Mouse (Mus musculus) testis, adult 2 months (tissue): ENCODE results near the gene Gstt1. TPM values are rescaled to one million over a fixed set of nuclear protein-coding genes. Genes with fewer than 3 reads are reported as not detected.

ENCODE experiments used
- H3K27ac ChIP-seq: fragments of 200-500 bp; 2 replicates; pipeline ENCODE4 v1.5.1; 2012; ENCODE audit warnings: low read depth, low read length; ENCODE audit not compliant: control insufficient read depth, insufficient read depth
- H3K27me3 ChIP-seq: fragments of 200-500 bp; 2 replicates; pipeline ENCODE4 v1.6.1; 2012; ENCODE audit warnings: mild to moderate bottlenecking, low read length, moderate library complexity; ENCODE audit not compliant: control insufficient read depth, insufficient read depth
- H3K36me3 ChIP-seq: fragments of 200-500 bp; 2 replicates; pipeline ENCODE4 v1.6.1; 2012; ENCODE audit warnings: mild to moderate bottlenecking, low read length; ENCODE audit not compliant: control insufficient read depth, insufficient read depth
- H3K4me1 ChIP-seq: fragments of 200-500 bp; 2 replicates; pipeline ENCODE4 v1.6.1; 2012; ENCODE audit warnings: low read length; ENCODE audit not compliant: control insufficient read depth, insufficient read depth
- H3K4me3 ChIP-seq: fragments of 200-500 bp; 2 replicates; pipeline ENCODE4 v1.5.1; 2012; ENCODE audit warnings: low read depth, mild to moderate bottlenecking, low read length, moderate library complexity, mixed read lengths; ENCODE audit not compliant: control insufficient read depth
- CTCF ChIP-seq: fragments of 200-500 bp; IDR thresholded peaks from 2 replicates; pipeline ENCODE4 v1.5.1; 2012; ENCODE audit warnings: low read depth, mild to moderate bottlenecking, inconsistent platforms, low read length, moderate library complexity; ENCODE audit not compliant: control insufficient read depth, insufficient read depth, insufficient replicate concordance
- POLR2A ChIP-seq: fragments of 200-500 bp; IDR thresholded peaks from 2 replicates; pipeline ENCODE4 v1.6.1; 2012; ENCODE audit warnings: low read depth, mild to moderate bottlenecking, inconsistent platforms, low read length, moderate library complexity; ENCODE audit not compliant: control insufficient read depth
- polyA plus RNA-seq: library from polyadenylated mRNA; depleted of rRNA; stranded (reverse); fragments of >200 nt; gene quantifications from 2 replicates; pipeline ENCODE4 v1.2.3, GENCODE M21; 2012

The Gstt1 gene
- polyA plus RNA-seq, 1 experiment = 8.9 TPM

DNA sequence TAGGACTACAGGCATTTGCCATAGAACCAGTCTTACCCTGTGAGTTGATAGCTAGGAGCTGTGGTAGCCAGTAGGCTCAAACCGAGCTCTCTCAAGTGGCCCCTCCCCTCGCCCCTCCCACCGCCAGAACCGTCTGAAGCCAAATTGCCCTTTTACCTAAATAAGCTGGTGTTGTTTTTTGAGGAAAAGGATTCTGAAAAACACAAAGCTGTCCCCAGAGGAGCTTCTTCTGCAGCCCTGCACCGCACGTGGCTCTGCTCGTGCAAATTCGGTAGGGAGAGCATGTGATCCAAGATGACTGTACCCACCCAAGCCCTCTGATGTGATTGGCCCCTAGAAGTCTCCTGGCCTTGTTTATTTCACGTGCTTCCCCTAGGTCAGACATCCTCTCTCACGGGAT, 36.9 kb upstream of the Gstt1 start:
- peak; percentile 23; the same call in 1 of the 2 replicates for TF ChIP-seq POLR2A
- TF ChIP-seq CTCF = no peak
- peaks cover 26% of the 10 kb centered on the region for H3K4me1 ChIP-seq
- no peaks in the 10 kb centered on the region for H3K36me3 ChIP-seq
- peak overlapping the region; percentile 86 for H3K4me3 ChIP-seq
- no peaks in the 10 kb centered on the region for H3K27me3 ChIP-seq
- peak overlapping the region; percentile 87 for H3K27ac ChIP-seq

DNA sequence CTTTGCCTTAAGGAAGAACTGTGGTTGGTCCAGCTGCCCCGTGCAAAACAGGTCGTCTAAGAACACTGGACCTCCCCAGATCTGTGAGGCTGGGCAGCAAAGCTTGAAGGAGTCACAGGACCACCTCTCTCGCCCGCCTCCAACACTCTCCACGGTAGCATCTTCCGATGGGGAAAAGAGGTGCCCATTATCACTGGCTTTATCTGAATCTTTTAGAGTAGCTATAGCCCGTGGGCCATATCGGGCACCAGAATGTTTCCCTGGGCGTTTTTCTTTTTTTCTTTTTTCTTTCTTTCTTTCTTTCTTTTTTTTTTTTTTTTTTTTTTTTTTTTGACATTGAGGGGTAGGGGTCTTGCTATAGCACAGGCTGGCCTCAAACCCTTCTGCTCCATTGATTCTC, 36.3 kb upstream of the Gstt1 start:
- H3K27ac ChIP-seq = peak overlapping the region; percentile 88
- no peaks in the 10 kb centered on the region for H3K27me3 ChIP-seq
- H3K4me3 ChIP-seq = peak overlapping the region; percentile 91
- no peaks in the 10 kb centered on the region for H3K36me3 ChIP-seq
- H3K4me1 ChIP-seq = peaks cover 26% of the 10 kb centered on the region
- TF ChIP-seq POLR2A (no peak), CTCF (no peak)

DNA sequence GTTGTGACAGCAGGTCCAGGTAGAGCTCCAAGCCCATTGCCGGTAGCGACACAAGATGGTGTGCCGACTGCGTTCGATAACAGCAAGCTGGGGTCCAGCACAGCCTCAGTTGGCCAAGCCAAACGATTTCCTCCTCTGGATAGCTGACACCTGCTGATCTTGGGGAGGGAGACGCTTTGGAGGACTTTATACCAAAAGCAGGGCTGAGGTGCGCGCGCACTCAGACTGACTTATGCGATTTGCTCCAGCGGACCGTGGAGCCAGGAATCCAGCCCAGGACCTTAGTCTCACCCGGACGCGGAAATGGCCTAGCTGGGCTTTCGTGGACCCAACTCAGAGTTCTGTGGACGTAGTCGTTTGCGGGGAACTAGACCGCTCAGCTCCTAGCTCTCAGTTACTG, 35.9 kb upstream of the Gstt1 start:
- no peaks in the 10 kb centered on the region for H3K36me3 ChIP-seq
- TF ChIP-seq CTCF (no peak), POLR2A (peak; percentile 52)
- H3K27ac ChIP-seq = peak overlapping the region; percentile 88
- peak overlapping the region; percentile 91 for H3K4me3 ChIP-seq
- H3K4me1 ChIP-seq = peaks cover 26% of the 10 kb centered on the region
- H3K27me3 ChIP-seq = no peaks in the 10 kb centered on the region

DNA sequence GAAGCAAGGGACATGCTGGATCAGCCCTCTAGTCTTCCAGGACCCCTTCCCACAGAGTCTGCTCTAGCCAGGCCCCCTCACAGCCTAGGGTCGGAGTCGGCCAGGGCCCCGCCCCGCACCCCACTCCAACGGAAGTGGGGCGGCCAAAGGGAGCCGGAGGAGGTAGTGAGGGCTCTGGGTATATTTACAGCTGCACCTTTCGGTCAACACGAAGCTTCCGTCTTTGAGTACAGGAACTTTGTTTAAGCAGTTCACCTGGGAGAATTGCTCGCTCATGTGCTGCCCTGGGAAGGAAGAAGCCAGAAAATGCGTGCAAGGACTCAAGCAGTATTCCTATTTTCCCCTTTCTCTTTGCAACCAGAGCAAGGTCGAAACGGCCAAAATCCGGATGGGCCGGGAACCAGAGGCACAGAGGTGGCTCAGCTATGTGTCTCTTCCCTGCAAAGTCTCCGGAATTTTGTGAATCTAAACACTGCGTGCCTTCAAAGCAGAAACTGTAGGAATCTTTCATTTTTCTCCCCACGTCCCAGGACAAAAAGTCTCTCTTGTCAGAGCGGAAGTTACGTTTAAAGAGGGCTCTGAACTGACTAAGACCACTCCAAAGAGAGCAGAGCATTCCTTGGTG, 35.2 kb upstream of the Gstt1 start:
- Histone ChIP-seq H3K27me3 (no peaks in the 10 kb centered on the region), H3K36me3 (no peaks in the 10 kb centered on the region), H3K27ac (peak overlapping the region; percentile 47), H3K4me3 (peak overlapping the region; percentile 91), H3K4me1 (peaks cover 24% of the 10 kb centered on the region)
- TF ChIP-seq CTCF (no peak), POLR2A (no peak)

DNA sequence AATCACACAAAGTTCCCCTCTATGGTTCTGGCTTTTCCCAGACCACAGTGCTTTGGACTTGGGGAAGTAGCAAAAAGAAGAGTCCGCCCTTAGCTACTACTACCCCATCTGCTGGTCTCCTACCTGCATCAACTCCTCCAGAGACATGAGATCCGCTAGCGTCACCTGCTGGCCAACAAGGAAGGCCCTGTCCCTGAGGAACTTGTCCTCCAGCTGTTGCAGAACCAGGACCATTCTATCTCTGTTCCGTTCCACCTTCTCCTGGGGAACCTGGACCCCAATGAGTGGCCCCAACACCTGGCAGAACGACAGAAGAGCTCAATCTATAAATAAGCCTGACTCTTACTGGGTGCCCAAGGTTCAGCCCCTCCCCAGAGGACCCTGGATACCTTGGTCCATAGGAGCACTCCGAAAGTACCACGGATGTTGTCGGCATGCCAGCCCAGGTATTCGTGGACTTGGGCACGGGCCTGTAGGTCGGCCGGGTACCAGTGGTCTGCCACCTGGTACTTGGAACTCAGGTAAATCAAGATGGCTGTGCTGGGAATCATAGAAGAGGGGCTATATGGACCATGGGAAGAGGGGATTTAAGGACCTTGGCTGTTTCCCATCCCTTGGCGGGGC, 34.0 kb upstream of the Gstt1 start:
- TF ChIP-seq POLR2A (no peak), CTCF (peak; percentile 74; the same call in 1 of the 2 replicates)
- H3K4me1 ChIP-seq = peaks cover 24% of the 10 kb centered on the region
- H3K4me3 ChIP-seq = peak overlapping the region; percentile 54
- no peak overlapping the region for H3K27ac ChIP-seq
- H3K36me3 ChIP-seq = no peaks in the 10 kb centered on the region
- H3K27me3 ChIP-seq = no peaks in the 10 kb centered on the region

DNA sequence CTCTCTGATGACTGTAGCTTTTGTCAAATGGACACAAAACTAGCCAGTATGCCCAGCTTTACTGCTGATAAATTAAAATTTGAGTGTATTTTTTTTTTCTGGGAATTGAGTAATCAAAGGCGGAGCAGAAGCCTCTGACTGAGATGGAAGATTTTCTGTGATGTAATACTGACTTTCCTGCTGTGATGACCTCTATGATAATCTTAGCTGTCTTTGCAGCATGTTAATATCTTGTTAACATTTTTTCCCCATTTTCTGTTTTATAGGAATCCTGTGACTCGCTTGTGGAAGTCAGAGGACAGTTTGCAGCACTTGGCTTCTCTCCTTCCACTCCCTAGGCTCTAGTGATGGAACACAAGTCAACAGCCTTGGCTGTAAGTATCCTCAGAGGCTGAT, 31.9 kb upstream of the Gstt1 start:
- TF ChIP-seq POLR2A (no peak), CTCF (no peak)
- no peak overlapping the region for H3K4me3 ChIP-seq
- peaks cover 18% of the 10 kb centered on the region for H3K4me1 ChIP-seq
- no peak overlapping the region for H3K27ac ChIP-seq
- H3K27me3 ChIP-seq = no peaks in the 10 kb centered on the region
- no peaks in the 10 kb centered on the region for H3K36me3 ChIP-seq

DNA sequence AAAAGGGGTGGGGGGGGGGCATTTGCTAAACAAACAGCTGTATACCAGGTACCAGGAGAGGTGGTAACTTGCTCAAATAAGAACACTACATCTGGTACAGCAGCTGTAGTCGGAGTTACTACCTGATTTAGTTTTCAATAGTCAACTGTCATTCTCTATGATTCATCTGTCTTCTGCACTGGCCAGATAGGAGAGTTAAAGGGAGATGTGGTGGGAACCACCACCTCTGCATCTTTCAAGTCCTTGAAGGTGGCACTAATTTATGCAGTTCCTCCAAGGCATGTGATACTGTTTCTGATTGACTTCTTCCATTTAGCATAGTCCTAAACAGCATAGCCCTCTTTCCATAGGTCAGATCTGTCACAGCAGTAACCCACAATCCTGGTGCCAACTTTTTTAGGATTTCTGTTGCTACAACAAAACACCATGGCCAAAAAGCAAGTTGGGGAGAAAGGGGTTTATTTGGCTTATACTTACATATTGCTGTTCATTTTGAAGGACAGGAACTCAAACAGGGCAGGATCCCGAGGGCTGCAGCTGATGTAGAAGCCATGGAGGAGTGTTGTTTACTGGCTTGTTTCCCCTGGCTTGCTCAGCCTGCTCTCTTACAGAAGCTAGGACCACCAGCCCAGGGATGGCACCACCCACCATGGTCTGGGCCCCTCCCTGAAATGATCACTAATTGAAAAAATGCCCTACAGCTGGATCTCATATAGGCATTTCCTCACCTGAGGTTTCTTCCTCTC, 31.3 kb upstream of the Gstt1 start:
- H3K27ac ChIP-seq = no peak overlapping the region
- no peaks in the 10 kb centered on the region for H3K27me3 ChIP-seq
- H3K36me3 ChIP-seq = no peaks in the 10 kb centered on the region
- H3K4me1 ChIP-seq = peaks cover 14% of the 10 kb centered on the region
- H3K4me3 ChIP-seq = no peak overlapping the region
- TF ChIP-seq CTCF (no peak), POLR2A (no peak)
